Mouse (Mus musculus) left cerebral cortex, postnatal 36 days (tissue): Measurements from ENCODE around the gene Cenpt. TPM values are rescaled to one million over a fixed set of nuclear protein-coding genes. Genes with fewer than 3 reads are reported as not detected.

Source experiments
- DNase-seq, 2 experiments: peaks; one replicate each; pipeline ENCODE4 v3.0.0; 2021 to 2022; ENCODE audit warnings: low spot score in 2 of 2, mixed read lengths in 1 of 2
- intact Hi-C: fragments of 180-260 bp; cut with DNase I; formaldehyde crosslinking; loops from one replicate; pipeline ENCODE4 v1.15.1; 2025
- total RNA-seq, 2 experiments: library from RNA; stranded (reverse); gene quantifications; 2 replicates each; pipeline ENCODE4 v1.2.3; 2021

Cenpt gene
- total RNA-seq, result 10 to 100 TPM; 15.2 to 18.0 TPM

DNA sequence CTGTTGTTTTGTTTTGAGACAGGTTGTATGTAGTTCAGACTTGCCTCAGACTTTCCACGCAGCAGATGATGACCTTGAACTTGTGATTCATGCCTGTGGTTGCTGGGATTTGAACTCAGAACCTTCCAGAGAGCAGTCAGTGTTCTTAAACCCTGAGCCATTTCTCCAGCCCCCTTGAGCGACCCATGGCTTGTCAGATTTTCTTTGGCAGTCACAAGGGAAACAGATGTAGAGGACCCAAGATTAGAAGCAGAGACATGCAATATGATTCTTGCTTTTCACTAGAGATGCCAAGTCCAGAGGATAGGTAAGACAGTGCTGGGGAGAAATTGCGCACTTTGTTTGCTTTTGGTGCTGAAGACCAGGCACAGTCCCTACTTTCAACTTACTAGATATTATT lies at the start of gene Cenpt:
Gene Cenpt (minus strand): TSS at position 101 of the 400 bp plus-strand sequence.
- no peak for DNase-seq
- intact Hi-C loops, result loop anchor here (10.0 kb wide), 1 partner anchor 138 kb away; no protein-coding TSS in a partner anchor

DNA sequence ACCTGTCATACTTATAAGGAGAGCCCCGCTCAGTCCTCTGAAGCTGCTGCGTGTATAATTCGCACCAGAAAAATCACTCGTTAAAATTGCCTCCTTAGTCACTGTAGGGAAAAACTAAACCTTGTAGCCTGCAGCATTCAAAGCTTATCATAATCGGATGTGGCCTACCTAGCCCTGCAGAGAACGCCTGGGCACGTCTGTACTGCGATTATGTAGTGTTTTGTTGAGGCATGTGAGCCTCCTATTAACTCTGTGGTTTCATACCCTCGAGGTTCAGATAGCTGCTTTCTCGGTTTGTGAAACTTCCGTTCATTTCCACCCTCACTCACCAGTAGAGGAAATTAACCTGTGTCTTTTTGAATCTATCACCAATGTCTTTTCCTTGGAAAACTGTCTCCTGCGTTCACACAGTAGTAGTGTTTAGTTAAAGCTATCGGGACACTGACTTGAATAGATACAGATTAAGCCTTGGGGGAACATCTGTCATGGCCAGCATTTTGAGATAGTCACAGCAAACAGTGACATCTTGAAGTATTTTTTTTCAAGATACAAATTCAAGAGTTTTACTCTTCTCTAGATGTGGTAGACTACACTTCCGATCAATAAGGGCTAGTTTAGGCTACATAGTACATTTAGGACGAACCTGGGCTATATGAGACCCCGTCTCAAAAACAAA lies 48.0 kb upstream of the Cenpt start:
- intact Hi-C loops, result no loop called here
- no peak for DNase-seq

DNA sequence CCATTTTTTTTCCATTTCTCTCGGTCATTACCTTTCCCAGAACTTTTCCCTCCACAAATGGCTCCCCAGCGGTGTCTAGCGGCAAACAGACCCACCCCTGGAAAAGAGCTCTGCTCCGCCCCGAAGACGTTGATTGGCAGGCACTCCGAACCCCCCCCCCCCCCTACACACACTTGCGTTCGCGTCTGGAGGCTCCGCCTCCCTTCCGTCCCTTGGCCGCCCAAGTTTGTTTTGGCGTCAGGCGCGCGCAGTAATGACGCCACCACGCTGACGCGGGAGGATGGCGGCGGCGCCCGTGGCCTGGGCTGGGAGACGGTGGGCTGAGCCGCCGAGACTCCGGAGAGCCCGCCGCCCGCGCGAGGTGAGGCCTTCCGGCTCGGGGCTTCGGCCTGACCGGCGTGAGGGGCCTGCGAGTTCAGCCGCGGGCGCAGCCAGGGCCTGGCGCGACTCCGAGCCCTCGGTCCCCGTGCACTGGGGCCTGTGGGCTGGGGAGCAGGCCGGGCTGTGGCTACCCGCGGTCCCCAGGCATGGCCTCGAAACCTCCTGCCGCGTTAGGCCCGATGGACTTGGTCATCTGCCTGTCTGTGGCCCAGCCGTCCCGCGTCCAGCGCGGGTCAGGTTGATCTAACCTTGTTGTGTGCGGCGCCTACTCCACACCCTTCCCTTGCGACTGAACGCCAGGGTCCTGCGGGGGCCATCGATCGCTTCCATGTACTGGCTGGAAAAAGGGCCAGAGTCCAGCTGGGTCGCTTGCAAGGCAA lies 47.3 kb upstream of the Cenpt start, which contains the start of gene Pskh1:
Gene Pskh1 (plus strand): TSS at position 262 of the 761 bp plus-strand sequence.
- DNase-seq, result peak; percentile 93 to 94
- intact Hi-C loops, result no loop called here

DNA sequence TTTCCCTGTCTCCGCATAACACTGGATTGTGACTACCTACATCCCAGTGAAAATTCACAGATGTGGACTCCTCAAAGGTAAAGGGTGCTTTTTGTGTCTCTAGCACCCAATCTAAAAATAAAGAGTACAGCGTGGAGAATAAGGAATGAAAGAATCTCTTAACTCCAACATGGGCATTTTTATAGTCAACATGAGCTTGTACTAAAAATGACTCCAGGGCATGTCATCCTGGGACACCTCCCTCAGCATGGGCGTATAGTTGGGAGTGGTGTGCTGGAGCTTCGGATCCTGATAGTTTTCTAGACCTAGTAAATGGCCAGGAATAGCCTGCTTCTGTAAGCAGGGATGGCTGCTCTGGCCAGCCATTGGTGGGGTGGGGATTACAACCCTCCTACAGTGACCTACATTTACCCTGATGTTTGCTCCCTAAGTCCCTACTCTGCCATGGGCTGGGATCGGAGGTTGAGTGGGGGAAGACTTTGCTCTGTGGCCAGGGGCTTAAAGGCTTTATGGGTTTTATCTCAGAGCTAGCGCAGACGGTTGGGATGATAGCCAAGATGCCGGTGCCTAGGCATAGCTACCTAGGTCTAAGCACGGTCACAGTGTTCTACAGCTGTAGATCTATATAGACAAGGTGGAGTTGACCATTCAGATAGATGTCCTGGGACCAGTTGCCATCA lies 44.9 kb upstream of the Cenpt start:
- intact Hi-C loops, result no loop called here
- no peak for DNase-seq

DNA sequence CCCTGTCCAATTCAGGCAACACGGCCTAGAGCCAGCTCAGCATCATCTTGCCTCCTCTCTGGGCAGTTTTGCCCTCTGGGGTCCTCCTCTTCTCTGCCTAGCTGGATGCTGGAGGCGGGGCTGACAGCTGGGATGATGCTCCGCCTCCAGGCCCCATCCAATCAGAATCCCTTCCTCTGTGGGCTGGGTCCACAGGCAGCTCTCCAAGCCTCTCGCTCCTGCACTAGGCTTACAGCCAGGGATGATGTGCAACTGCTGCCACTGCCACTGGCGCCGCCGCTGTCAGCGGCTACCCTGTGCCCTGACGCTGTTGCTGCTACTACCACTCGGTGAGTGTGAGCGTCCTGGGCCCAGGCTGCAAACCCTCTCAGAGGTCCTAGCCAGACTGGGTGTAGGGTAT lies 40.3 kb upstream of the Cenpt start, which contains the start of gene Nrn1l:
Gene Nrn1l (plus strand): TSS at position 229 of the 400 bp plus-strand sequence.
- peak; percentile 78 to 81 for DNase-seq
- intact Hi-C loops, result loop anchor here (2.0 to 5.0 kb wide), 2 partner anchors 37 to 119 kb away; partner anchors contain the start of gene Ddx28

DNA sequence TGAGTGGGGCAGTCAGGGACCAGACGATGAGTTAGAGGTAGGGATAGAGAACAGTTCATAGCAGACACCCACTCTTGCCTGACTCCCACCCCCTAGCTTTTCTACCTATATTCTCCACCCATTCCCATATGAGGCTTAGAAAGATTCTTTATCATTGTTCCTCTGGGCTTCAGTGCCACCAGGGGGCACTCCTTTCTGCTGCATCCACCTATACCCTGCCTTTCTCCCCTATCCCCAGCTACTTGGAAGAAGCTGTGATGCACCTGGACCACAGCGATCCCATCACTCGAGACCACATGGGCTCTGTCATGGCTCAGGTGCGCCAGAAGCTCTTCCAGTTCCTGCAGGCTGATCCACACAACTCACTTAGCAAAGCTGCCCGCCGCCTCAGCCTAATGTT lies 39.4 kb upstream of the Cenpt start:
- peak in 1 of 2 experiments; percentile 36 for DNase-seq
- intact Hi-C loops, result loop anchor here (2.0 to 5.0 kb wide), 2 partner anchors 38 to 120 kb away; partner anchors contain the start of gene Ddx28

DNA sequence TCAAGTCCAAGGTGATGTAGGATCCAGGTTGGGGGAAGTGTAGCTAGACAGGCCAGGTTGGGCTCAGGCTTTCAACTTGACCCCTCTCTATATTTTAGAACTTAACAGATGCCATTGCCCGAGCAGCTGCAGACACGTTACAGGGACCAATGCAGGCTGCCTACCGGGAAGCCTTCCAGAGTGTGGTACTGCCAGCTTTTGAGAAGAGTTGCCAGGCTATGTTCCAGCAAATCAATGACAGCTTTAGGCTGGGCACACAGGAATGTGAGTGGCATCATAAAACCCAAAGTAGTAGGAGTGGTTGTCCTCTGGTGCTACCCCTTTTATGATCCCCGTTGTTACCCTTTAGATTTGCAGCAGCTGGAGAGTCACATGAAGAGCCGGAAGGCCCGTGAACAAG lies 37.8 kb upstream of the Cenpt start:
- intact Hi-C loops, result loop anchor here (5.0 kb wide), 1 partner anchor 121 kb away; the partner anchor contains the start of gene Ddx28
- DNase-seq, result peak; percentile 42 to 48

DNA sequence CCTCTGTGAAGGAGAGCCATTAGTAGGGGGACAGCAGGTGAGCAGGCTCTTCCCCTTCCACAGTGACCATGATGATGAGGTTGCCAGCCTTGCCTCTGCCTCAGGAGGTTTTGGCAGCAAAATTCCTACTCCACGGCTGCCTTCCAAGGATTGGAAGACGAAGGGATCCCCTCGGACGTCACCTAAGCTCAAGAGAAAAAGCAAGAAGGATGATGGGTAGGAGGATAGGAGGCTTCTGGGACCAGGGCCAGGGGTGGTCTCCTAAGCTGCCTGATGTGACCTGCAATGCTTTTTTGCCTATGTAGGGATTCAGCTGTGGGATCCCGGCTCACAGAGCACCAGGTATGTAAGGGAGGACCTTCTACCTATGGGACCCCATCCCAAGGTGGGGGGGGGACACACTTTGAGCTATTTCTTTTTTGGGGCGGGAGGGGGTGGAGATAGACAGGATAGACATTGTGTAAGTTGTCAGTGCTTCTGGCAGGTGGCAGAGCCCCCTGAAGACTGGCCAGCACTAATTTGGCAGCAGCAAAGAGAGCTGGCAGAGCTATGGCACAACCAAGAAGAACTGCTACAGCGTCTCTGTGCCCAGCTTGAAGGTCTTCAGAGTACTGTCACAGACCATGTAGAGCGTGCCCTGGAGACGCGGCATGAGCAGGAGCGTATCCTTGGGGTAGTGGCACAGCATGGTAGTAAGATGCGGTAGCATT lies 36.8 kb upstream of the Cenpt start:
- DNase-seq, result no peak
- intact Hi-C loops, result loop anchor here (5.0 kb wide), 1 partner anchor 122 kb away; the partner anchor contains the start of gene Ddx28

DNA sequence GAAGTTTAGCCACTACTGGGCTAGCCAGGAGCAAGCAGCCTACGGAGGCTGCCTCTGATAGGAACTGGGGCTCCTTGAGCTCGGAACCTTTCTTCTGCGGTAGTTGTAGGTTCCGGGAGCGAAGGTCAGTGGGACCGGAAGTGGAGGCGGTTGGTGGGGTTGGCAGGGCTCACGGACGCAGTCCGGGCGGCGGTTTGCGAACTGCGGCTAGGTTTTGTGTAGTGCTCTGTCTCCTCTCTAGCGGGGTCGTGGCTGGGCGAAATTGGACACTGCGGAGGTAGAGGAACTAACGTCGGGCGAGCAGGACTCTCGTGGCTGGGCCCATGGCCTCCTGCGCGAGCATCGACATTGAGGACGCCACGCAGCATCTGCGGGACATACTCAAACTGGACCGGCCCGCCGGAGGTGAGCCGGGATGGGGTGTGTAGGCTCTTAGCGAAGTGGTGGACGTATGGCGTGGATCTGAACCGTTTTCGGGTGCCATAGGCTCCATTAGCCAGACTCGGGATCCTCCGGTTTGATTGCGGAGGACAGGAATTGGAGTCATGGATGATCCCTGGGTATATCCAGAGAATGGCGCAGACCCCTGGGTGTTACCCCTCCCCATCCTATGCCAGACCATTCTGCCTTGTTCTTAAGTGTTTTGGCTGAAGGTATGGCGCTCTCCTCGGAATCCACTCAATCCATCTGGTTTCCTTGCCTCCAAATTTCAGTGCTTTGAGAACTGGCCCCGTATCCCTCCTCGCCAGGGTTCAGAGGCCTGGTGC lies 27.9 kb upstream of the Cenpt start, which contains the start of gene Edc4:
Gene Edc4 (plus strand): TSS at position 128 of the 767 bp plus-strand sequence.
- intact Hi-C loops, result loop anchor here (2.0 kb wide), 1 partner anchor 20 kb away; the partner anchor contains the start of gene Nutf2
- DNase-seq, result peak; percentile 85 to 87

DNA sequence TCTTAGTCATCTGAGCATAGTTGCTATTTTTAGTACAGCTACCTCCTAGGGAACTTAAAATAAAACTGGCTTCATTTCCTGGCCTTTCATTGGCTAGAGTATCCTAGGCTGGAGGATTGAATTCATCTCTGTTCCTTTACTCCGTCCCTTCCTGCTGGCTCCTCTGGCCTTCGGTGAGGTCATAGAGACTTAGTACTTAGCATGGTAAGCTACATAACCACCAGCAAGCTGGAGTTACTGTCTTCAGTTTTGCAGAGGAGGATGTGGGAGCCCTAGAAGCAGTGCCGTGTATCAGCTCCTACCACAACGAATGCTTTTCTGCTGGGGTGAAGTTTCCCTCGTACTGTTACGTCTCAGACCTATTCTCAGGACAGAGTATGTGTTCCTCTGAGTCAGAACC lies 21.2 kb upstream of the Cenpt start:
- intact Hi-C loops, result no loop called here
- DNase-seq, result peak in 1 of 2 experiments; percentile 49

DNA sequence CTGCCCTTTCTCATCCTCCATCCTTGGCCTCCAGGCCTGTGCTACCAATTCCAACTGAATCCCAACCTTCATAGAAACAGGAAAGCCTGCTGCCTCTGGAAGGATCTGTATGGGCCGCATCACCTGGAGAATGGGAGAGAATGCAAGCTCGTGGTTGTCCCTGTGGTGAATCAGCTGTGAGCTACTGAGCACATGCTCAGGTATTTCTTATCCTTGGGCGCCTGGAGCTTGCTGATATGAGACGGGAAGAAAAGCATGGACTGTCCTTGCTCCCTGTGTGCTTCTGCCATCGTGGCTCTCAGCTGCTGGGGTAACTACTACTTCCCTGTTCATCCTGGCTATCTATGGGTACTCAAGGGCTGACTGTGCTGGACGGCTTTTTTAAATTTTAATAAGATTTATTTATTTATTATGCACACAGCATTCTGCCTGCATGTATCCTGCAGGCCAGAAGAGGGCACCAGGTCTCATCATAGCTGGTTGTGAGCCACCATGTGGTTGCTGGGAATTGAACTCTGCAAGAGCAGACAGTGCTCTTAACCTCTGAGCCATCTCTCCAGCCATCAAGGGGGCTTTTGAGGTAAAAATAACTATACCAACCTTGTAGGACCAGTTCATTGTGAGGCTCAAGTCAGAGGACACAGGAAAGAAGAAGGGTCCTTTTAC lies 13.4 kb upstream of the Cenpt start:
- DNase-seq, result no peak
- intact Hi-C loops, result no loop called here

DNA sequence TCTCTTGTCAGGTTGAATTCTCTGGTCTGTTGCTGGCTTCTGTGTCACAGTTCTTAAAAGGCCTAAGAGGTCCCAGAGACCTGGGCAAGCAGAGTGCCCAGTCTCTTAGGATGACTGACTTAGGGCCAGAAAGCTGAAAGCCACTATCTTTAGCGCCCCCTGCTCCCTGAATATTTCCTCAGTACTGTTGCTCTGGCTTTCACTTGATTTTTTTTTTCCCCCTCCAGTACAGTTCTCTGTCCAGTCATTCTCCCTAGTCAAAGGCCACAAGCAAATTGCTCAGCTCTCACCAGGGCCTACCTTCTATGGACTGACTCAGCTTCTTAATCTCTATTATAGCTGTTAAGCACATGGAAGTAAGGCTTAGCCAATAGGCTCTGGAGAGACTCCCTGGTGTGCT lies 8.9 kb upstream of the Cenpt start:
- no peak for DNase-seq
- intact Hi-C loops, result loop anchor here (2.0 kb wide), 1 partner anchor 19 kb away; the partner anchor contains the start of gene Edc4

DNA sequence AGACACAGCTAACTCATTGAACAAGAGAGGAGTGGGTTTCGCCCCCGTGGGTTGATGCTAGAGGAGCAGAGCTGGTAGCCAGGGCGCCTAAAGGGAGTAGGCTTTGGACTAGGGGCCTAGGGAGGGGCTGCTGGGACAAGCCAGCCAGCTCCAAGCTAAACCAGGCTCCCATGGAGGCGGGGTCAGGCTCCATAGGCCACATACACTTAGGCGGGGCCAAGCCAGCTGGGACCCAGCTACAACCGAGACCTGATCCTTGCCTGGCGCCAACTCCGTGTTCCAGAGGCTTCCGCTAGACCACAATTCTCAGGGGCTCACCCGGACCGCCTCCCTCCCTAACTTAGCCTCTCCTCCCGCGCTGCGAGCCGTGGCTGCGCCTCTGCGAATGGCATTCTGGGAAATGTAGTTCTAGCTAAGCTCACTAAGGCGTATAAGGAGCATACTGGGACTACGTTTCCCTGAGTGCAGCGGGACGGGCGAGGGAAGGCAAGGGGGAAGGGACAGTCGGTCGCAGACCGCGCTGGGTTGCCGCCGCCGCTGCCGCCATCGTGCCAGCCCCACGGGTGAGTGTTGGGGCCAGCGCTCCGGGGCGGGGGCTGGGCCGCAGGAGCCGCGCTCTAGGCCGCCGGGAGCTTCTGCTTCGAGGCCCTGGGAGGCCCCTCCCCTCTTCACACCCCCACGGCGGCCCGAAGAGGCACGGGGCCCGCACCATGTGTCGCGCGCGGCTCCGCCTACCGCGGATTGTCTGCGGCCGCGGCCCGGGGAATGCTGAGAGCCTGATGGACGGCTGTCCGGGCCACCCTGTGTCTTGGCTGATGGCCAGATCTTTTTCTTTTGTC lies 7.3 kb upstream of the Cenpt start, which contains the start of gene Nutf2:
Gene Nutf2 (plus strand): TSS at position 438 of the 839 bp plus-strand sequence.
- DNase-seq, result peak; percentile 92 to 93
- intact Hi-C loops, result loop anchor here (2.0 kb wide), 1 partner anchor 20 kb away; the partner anchor contains the start of gene Edc4

DNA sequence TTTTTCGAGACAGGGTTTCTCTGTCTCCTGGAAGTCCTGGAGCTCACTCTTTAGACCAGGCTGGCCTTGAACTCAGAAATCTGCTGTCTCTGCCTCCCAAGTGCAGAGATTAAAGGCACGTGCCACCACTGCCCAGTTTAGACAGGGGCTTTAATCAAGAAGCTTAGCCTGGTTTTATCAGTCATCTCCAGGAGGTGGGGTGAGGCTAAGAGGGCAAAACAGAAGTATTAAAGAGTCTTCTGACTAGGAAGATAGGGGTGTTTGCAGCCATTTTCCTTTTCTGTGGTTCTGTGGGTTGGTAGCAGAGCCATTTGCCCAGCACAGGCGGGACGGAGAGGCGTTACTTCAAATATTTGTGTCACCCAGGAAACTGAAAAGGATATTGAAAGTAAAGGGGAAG lies 6.2 kb upstream of the Cenpt start:
- no peak for DNase-seq
- intact Hi-C loops, result loop anchor here (10.0 kb wide), 1 partner anchor 145 kb away; no protein-coding TSS in a partner anchor

DNA sequence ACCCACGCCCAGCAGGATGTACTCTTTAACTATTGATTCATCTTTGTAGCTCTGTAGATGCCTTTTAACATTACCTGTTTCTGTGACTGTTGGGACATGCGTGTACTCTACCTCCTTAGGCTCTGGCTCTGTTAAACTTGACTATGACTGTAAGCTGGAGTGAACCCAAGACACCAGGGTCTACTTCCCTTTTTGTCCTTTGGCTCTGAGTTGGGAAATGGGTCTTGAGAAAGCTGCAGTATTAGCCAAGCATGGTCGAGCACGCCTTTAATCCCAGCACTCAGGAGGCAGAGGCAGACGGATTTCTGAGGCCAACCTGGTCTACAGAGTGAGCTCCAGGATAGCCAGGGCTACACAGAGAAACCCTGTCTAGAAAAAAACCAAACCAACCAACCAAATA lies 5.4 kb upstream of the Cenpt start:
- no peak for DNase-seq
- intact Hi-C loops, result loop anchor here (10.0 kb wide), 1 partner anchor 144 kb away; no protein-coding TSS in a partner anchor

DNA sequence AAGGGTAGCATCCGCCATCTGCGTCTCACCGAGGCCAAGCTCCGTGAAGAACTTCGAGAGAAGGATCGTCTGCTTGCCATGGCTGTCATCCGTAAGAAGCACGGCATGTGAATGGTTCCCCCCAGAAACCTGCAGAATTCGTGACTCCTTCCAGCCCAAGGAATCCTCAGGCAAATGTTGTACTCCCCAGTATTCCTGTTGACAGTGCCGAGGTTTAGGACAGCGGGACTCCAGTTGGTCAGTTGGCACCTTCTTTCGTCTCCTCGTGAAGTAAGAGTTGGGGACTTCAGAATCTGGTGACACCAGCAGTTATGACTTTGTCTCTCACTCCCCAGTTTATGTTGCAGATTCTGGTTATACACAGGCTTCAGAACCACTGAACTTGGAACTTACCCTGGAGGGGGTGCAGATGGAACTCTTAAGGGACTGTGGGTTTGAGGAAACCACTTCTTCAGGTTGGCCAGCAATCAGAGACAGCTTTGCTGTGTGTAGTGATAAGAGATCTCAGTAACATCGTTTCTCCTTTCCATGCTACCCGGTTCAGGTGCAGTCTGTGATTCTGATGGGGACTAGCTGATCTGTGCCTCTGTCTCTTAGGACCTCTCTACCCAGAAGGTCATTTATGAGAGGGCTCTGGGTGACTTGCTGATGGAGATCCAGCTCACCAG lies 3.2 kb upstream of the Cenpt start:
- intact Hi-C loops, result loop anchor here (10.0 kb wide), 1 partner anchor 142 kb away; no protein-coding TSS in a partner anchor

More for the DNA sequence above, 3.2 kb upstream of the Cenpt start:
- DNase-seq, result no peak
